Mouse (Mus musculus): ENCODE results near the gene Ppm1f. TPM values are rescaled to one million over a fixed set of nuclear protein-coding genes. Genes with fewer than 3 reads are reported as not detected.

Gene Ppm1f
- polyA plus RNA-seq, 1 experiment from 2014 or later: 33.8 TPM

Other genes starting within 250 kb of the Ppm1f start
- not detected in 2 replicates for gene Olfr19, start 220.1 kb upstream of the Ppm1f start, polyA plus RNA-seq (2016; fragmentation: Nextera tagmentation; extraction: Ambion mirVana)
- 0.50 and 0.67 TPM in 2 replicates for gene Spag6l, start 67.0 kb upstream of the Ppm1f start, polyA plus RNA-seq (2016; fragmentation: Nextera tagmentation; extraction: Ambion mirVana)
- gene Igll1, start 32.5 kb upstream of the Ppm1f start, polyA plus RNA-seq (2016; fragmentation: Nextera tagmentation; extraction: Ambion mirVana): 0.29 TPM in 1 of 2 replicates, not detected in the other
- 71.7 and 78.5 TPM in 2 replicates for gene Top3b, start 25.7 kb upstream of the Ppm1f start, polyA plus RNA-seq (2016; fragmentation: Nextera tagmentation; extraction: Ambion mirVana)
- gene Vpreb1, start 25.6 kb upstream of the Ppm1f start, polyA plus RNA-seq (2016; fragmentation: Nextera tagmentation; extraction: Ambion mirVana): 1.4 and 2.7 TPM in 2 replicates
- 141 TPM in 2 replicates for gene Mapk1, start 86.9 kb downstream of the Ppm1f start, polyA plus RNA-seq (2016; fragmentation: Nextera tagmentation; extraction: Ambion mirVana)
- 89.9 and 95.5 TPM in 2 replicates for gene Ypel1, start 173.2 kb downstream of the Ppm1f start, polyA plus RNA-seq (2016; fragmentation: Nextera tagmentation; extraction: Ambion mirVana)
- 150 TPM in 2 replicates for gene Ppil2, start 214.8 kb downstream of the Ppm1f start, polyA plus RNA-seq (2016; fragmentation: Nextera tagmentation; extraction: Ambion mirVana)
- gene 2610318N02Rik, start 228.7 kb downstream of the Ppm1f start, polyA plus RNA-seq (2016; fragmentation: Nextera tagmentation; extraction: Ambion mirVana): 170 and 185 TPM in 2 replicates
- gene Sdf2l1, start 235.9 kb downstream of the Ppm1f start, polyA plus RNA-seq (2016; fragmentation: Nextera tagmentation; extraction: Ambion mirVana): 107 and 118 TPM in 2 replicates
- gene Ydjc, start 248.2 kb downstream of the Ppm1f start, polyA plus RNA-seq (2016; fragmentation: Nextera tagmentation; extraction: Ambion mirVana): 6.7 and 7.5 TPM in 2 replicates